Mouse (Mus musculus): ENCODE results near the gene Slc35f4. TPM values are rescaled to one million over a fixed set of nuclear protein-coding genes. Genes with fewer than 3 reads are reported as not detected.
A peak's percentile ranks its signal among the peaks of the same experiment; 100 is the strongest.

Gene Slc35f4
- total and polyA plus RNA-seq, 2 experiments from 2014 or later = 25.4 to 25.5 TPM

GRCm38 (mm10) chr14:49454283-49454914 is 71.4 kb downstream of the Slc35f4 start:
- Histone ChIP-seq H3K9me3 (ENCODE audit: low read length) (no peaks in the 10 kb centered on the region), H3K36me3 (ENCODE audit: insufficient read depth, low read length) (no peaks in the 10 kb centered on the region), H3K9ac (replicated peaks; ENCODE audit: low read length) (no peak overlapping the region), H3K27ac (no peak overlapping the region), H3K4me1 (ENCODE audit: insufficient read depth, low read length) (no peaks in the 10 kb centered on the region), H3K27me3 (ENCODE audit: insufficient read depth, low read length) (no peaks in the 10 kb centered on the region), H3K4me3 (ENCODE audit: low read length) (no peak overlapping the region), H3K4me2 (ENCODE audit: low read depth, low read length) (no peak overlapping the region)
- 73% methylated on average over 6 of the region's 6 CpGs for WGBS
- no peak for ATAC-seq
- DNase-seq (ENCODE audit: low spot score) = no peak
- TF ChIP-seq CTCF (IDR thresholded peaks at IDR 0.05; ENCODE audit: low read depth) = no peak

DNA sequence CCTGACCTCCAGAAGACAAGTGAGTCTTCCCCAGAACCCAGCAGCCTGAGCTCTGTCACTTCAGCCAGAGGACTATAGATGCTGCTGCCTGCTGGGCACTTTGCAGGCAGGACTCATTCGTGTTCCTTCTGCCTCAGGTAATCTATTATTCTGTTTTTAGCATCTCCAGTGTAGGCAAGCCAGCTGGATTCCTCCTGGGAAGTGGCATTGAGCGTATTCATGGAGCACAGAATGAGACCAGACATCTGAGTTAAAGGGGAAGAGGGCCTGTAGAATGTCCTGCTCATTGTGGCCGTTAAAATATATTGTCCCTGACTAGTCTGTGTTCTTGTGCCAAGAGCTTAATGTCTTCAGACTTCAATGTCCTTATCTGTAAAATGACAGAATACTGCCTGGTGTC is 72.1 kb downstream of the Slc35f4 start:
- H3K9ac ChIP-seq (replicated peaks; ENCODE audit: low read length) = no peak overlapping the region
- H3K27me3 ChIP-seq (ENCODE audit: insufficient read depth, low read length) = no peaks in the 10 kb centered on the region
- ATAC-seq (no peak), DNase-seq (ENCODE audit: low spot score) (no peak)
- H3K36me3 ChIP-seq (ENCODE audit: insufficient read depth, low read length) = no peaks in the 10 kb centered on the region
- no peak overlapping the region for H3K4me3 ChIP-seq (ENCODE audit: low read length)
- H3K4me2 ChIP-seq (ENCODE audit: low read depth, low read length) = no peak overlapping the region
- H3K4me1 ChIP-seq (ENCODE audit: insufficient read depth, low read length) = no peaks in the 10 kb centered on the region
- no peaks in the 10 kb centered on the region for H3K9me3 ChIP-seq (ENCODE audit: low read length)
- H3K27ac ChIP-seq = no peak overlapping the region
- TF ChIP-seq CTCF (IDR thresholded peaks at IDR 0.05; ENCODE audit: low read depth) = no peak
- 23% methylated on average over 3 of the region's 3 CpGs for WGBS

DNA sequence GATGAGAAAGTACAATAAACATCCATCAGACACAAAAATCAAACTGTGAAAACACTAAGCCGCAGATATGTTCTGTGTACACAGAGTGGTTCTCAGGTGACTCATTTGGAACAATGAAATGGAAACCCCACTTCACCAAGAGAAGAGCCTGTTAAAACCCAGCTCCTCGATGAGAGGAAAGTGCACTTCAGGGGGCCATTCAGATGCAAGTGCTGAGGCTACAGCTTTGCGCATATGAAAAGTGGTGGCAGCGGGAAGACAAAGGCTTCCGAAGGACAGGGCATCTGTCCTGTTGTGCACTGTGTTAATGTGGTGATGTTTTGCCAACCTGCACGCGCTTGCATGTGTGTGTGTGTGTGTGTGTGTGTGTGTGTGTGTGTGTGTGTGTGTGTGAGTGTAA is 78.2 kb downstream of the Slc35f4 start:
- Histone ChIP-seq H3K9me3 (ENCODE audit: low read length) (no peaks in the 10 kb centered on the region), H3K27ac (no peak overlapping the region), H3K27me3 (ENCODE audit: insufficient read depth, low read length) (no peaks in the 10 kb centered on the region), H3K9ac (replicated peaks; ENCODE audit: low read length) (no peak overlapping the region), H3K36me3 (ENCODE audit: insufficient read depth, low read length) (no peaks in the 10 kb centered on the region), H3K4me1 (ENCODE audit: insufficient read depth, low read length) (no peaks in the 10 kb centered on the region), H3K4me2 (ENCODE audit: low read depth, low read length) (no peak overlapping the region), H3K4me3 (ENCODE audit: low read length) (no peak overlapping the region)
- DNase-seq (ENCODE audit: low spot score) (peak; percentile 28), ATAC-seq (no peak)
- TF ChIP-seq CTCF (IDR thresholded peaks at IDR 0.05; ENCODE audit: low read depth) = no peak
- 13% methylated on average over 7 of the region's 7 CpGs for WGBS

GRCm38 (mm10) chr14:49446461-49446860 is 79.4 kb downstream of the Slc35f4 start:
- DNase-seq (ENCODE audit: low spot score) (no peak), ATAC-seq (no peak)
- H3K4me1 ChIP-seq (ENCODE audit: insufficient read depth, low read length) = no peaks in the 10 kb centered on the region
- no peaks in the 10 kb centered on the region for H3K36me3 ChIP-seq (ENCODE audit: insufficient read depth, low read length)
- H3K4me3 ChIP-seq (ENCODE audit: low read length) = no peak overlapping the region
- TF ChIP-seq CTCF (IDR thresholded peaks at IDR 0.05; ENCODE audit: low read depth) = no peak
- no peaks in the 10 kb centered on the region for H3K27me3 ChIP-seq (ENCODE audit: insufficient read depth, low read length)
- no peaks in the 10 kb centered on the region for H3K9me3 ChIP-seq (ENCODE audit: low read length)
- H3K27ac ChIP-seq = no peak overlapping the region
- no peak overlapping the region for H3K4me2 ChIP-seq (ENCODE audit: low read depth, low read length)
- 47% methylated on average over 7 of the region's 7 CpGs for WGBS
- H3K9ac ChIP-seq (replicated peaks; ENCODE audit: low read length) = no peak overlapping the region

GRCm38 (mm10) chr14:49436811-49437210 is 89.0 kb downstream of the Slc35f4 start:
- no peak overlapping the region for H3K9ac ChIP-seq (replicated peaks; ENCODE audit: low read length)
- WGBS = 92% methylated on average over 3 of the region's 3 CpGs
- H3K27me3 ChIP-seq (ENCODE audit: insufficient read depth, low read length) = no peaks in the 10 kb centered on the region
- H3K4me1 ChIP-seq (ENCODE audit: insufficient read depth, low read length) = no peaks in the 10 kb centered on the region
- H3K4me3 ChIP-seq (ENCODE audit: low read length) = no peak overlapping the region
- no peak for TF ChIP-seq CTCF (IDR thresholded peaks at IDR 0.05; ENCODE audit: low read depth)
- ATAC-seq (no peak), DNase-seq (ENCODE audit: low spot score) (no peak)
- no peak overlapping the region for H3K4me2 ChIP-seq (ENCODE audit: low read depth, low read length)
- no peaks in the 10 kb centered on the region for H3K36me3 ChIP-seq (ENCODE audit: insufficient read depth, low read length)
- H3K9me3 ChIP-seq (ENCODE audit: low read length) = no peaks in the 10 kb centered on the region
- H3K27ac ChIP-seq = no peak overlapping the region

DNA sequence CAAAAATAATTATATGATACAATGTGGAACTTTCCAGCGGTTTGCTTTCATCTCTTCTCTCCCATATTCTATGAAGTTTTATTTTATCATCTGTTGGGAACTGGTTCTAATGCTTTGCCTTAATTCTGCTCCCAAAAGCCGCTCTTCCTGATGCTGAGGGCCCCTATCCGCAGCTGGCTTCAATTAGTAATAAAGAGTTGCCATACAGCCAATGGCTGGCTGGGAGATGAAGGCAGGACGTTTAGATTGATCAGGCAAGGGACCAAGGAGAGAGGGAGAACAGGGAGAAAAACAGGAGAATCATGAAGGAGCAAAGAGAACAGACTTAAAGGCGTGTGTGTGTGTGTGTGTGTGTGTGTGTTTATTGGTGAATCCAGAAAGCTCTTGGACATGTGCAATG is 94.0 kb downstream of the Slc35f4 start:
- H3K9ac ChIP-seq (replicated peaks; ENCODE audit: low read length) = no peak overlapping the region
- no peak overlapping the region for H3K27ac ChIP-seq
- no peak for DNase-seq (ENCODE audit: low spot score)
- H3K4me3 ChIP-seq (ENCODE audit: low read length) = no peak overlapping the region
- no peaks in the 10 kb centered on the region for H3K27me3 ChIP-seq (ENCODE audit: insufficient read depth, low read length)
- H3K36me3 ChIP-seq (ENCODE audit: insufficient read depth, low read length) = no peaks in the 10 kb centered on the region
- no peak overlapping the region for H3K4me2 ChIP-seq (ENCODE audit: low read depth, low read length)
- no peaks in the 10 kb centered on the region for H3K9me3 ChIP-seq (ENCODE audit: low read length)
- WGBS = 81% methylated on average over 5 of the region's 5 CpGs
- no peak for TF ChIP-seq CTCF (IDR thresholded peaks at IDR 0.05; ENCODE audit: low read depth)
- no peaks in the 10 kb centered on the region for H3K4me1 ChIP-seq (ENCODE audit: insufficient read depth, low read length)
- no peak for ATAC-seq

DNA sequence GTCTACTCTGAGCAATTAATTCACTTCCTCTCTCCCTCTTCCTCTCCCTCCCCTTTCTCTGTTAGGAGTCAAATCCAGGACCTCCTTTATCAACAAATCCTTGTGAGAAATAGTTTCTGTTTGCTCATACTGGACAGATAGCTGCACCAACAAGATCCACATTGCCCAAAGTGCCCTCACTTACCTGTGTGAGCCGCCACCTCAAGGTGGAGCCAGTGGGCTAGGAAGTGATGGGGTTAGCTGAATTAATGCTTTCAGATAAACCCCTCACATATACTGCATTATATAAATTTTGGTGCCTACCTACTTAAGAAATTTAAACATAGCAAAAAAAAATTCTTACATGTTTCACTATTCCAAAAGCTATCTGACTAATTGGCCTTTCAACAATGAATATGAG is 133.4 kb downstream of the Slc35f4 start:
- H3K4me3 ChIP-seq (ENCODE audit: low read length) = no peak overlapping the region
- ATAC-seq = no peak
- H3K9me3 ChIP-seq (ENCODE audit: low read length) = no peaks in the 10 kb centered on the region
- no peak overlapping the region for H3K4me2 ChIP-seq (ENCODE audit: low read depth, low read length)
- no peaks in the 10 kb centered on the region for H3K4me1 ChIP-seq (ENCODE audit: insufficient read depth, low read length)
- no peaks in the 10 kb centered on the region for H3K27me3 ChIP-seq (ENCODE audit: insufficient read depth, low read length)
- no peak for DNase-seq (ENCODE audit: low spot score)
- peak; percentile 41 for TF ChIP-seq CTCF (IDR thresholded peaks at IDR 0.05; ENCODE audit: low read depth)
- no peak overlapping the region for H3K9ac ChIP-seq (replicated peaks; ENCODE audit: low read length)
- no peaks in the 10 kb centered on the region for H3K36me3 ChIP-seq (ENCODE audit: insufficient read depth, low read length)
- WGBS = 45% methylated on average over 1 of the region's 1 CpGs
- no peak overlapping the region for H3K27ac ChIP-seq
